Mouse (Mus musculus) kidney, adult 8-10 months (tissue): ENCODE results near the gene Ppp1r37.

Experiments used
- DNase-seq, 2 experiments: peaks; one replicate each; pipeline ENCODE4 v3.0.0; 2022

Gene Ppp1r37

GRCm38 (mm10) chr7:19500420-19501363 is 62.2 kb downstream of the Ppp1r37 start:
- DNase-seq: no peak

- DNase-seq: peak; percentile 30 to 43
These were observed 64.5 kb downstream of the Ppp1r37 start for GRCm38 (mm10) chr7:19498326-19498725.

GRCm38 (mm10) chr7:19496214-19496555 is 66.7 kb downstream of the Ppp1r37 start:
- DNase-seq: no peak

GRCm38 (mm10) chr7:19495521-19496213 is 67.2 kb downstream of the Ppp1r37 start:
- DNase-seq: peak; percentile 76 to 84

GRCm38 (mm10) chr7:19494751-19495474 is 68.0 kb downstream of the Ppp1r37 start:
- DNase-seq: peak; percentile 27 to 48

- peak; percentile 71 to 80 for DNase-seq
These were observed 71.1 kb downstream of the Ppp1r37 start for GRCm38 (mm10) chr7:19491731-19492130.

- no peak for DNase-seq
These were observed 73.4 kb downstream of the Ppp1r37 start for GRCm38 (mm10) chr7:19489525-19489924.

- DNase-seq: no peak
These were observed 76.3 kb downstream of the Ppp1r37 start for GRCm38 (mm10) chr7:19486549-19486948.

GRCm38 (mm10) chr7:19485488-19485887 is 77.4 kb downstream of the Ppp1r37 start:
- no peak for DNase-seq

GRCm38 (mm10) chr7:19483281-19483680 is 79.6 kb downstream of the Ppp1r37 start:
- DNase-seq: no peak
